Mouse (Mus musculus): ENCODE data around the gene Tfpi2.
A peak's percentile ranks its signal among the peaks of the same experiment; 100 is the strongest.

Tfpi2 gene

GRCm38 (mm10) chr6:3988750-3989149, at the start of gene Tfpi2:
Tfpi2 (minus strand) TSS chr6:3988919.
- DNase-seq (ENCODE audit: low read depth, low spot score), result no peak

GRCm38 (mm10) chr6:4030956-4031355, 42.2 kb upstream of the Tfpi2 start:
- DNase-seq (ENCODE audit: low read depth, low spot score), result no peak

DNA sequence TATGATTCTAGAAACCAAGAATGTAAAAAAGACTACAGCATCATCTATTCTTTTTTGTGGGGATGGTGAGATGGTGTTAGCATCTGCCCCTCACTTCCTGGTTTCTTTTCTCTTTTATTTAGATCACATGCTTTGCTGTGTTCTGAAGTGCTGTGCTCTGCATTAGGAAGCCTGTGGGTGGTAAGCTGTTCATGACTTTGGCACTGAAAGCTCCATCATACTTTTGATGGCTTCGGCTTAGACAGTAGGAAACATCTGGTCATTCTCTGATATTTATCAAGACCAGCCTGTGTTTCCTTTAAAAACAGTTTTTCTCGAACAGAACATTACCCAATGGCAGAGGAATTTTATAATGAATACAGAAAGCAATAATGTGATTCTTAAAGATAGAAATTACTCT, 37.6 kb upstream of the Tfpi2 start:
- no peak for DNase-seq (ENCODE audit: low read depth, low spot score)

GRCm38 (mm10) chr6:4022645-4023044, 33.9 kb upstream of the Tfpi2 start:
- no peak for DNase-seq (ENCODE audit: low read depth, low spot score)

GRCm38 (mm10) chr6:4009548-4009947, 20.8 kb upstream of the Tfpi2 start:
- no peak for DNase-seq (ENCODE audit: low read depth, low spot score)

DNA sequence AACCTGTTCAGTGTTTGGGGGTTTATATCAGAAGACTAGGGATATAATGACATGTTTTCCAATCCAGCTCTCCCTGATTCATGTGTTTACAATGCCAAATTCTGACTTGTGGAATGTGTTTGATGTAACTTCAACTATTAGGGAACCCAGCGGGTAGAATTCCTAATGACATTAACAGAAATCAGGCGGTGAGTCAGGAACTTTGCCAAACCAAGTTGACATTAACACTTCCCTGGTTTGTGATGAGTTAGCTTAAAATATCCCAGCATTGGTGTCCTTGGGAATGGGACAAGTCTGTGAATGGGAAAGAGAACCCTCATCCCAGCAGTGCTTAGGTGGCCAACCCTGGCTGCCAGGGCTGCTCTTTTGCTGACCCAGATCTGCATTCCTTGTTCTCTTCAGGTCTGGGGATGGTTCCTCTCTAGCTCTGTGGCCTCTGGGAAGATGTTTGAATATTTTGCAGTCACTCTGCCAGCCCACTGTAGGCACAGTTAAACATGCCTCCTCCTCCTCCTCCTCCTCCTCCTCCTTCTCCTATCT, 19.9 kb upstream of the Tfpi2 start:
- DNase-seq (ENCODE audit: low read depth, low spot score), result peak; percentile 3

DNA sequence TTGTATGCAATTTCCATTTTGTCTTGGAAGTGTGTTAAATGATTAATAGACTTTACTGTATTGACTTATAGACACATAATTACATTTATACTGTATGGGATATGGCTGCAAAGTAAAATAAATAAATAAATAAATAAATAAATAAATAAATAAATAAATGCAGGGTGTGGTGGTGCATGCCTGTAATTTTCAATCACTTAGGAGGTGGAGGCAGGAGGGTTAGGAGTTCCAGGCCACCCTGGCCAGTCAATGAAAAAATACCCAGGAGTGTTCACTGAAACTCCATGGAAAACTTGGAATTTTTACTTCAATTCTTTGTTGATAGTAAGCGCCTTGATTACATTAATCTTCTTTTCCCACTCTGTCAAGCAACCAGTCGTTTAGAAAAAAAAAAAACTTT, 16.1 kb upstream of the Tfpi2 start:
- no peak for DNase-seq (ENCODE audit: low read depth, low spot score)

DNA sequence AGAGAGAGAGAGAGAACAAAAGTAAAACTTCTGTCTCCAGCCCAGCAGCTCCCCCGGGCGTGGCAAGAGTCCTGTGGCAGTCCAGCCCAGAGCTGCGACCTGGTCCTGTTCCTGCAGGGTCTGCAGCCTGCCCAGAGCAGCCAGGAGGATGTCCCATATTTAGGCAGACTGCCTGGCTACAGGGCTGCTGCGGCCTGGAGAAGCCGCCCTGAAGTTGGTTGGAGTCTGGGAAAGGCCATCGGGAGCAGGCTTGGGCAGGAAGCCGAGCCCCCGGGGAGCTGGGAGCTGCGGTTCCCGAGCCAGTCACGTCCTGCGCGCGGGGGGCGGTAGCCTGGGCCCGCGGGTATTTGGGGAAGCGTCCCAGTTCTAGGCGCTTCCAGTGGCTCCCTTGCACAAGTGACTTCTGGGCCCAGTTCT, 15.2 kb upstream of the Tfpi2 start, which contains the start of gene Gng11:
Gene Gng11 (plus strand): TSS at position 15 of the 417 bp plus-strand sequence.
- peak; percentile 37 for DNase-seq (ENCODE audit: low read depth, low spot score)

GRCm38 (mm10) chr6:4003445-4003844, 14.7 kb upstream of the Tfpi2 start:
- no peak for DNase-seq (ENCODE audit: low read depth, low spot score)

DNA sequence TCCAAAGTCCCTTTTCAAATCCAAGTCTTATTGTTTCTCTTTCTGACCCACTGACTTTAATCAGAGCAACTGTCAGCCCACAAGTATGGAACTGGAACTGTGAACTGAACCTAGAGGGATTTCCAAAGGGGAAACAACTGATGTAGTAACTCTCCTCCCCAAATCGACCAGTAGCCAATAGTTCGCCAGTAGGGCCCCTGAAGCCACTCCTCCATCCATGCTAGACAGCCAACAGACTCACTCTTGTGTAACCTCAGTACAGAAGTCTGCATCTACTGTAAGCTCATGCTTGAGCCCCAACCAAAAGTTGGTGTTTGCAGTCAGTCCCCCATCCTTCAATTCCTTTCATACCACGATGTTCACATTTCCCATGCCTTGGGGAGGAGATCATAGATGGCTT, 12.0 kb upstream of the Tfpi2 start:
- no peak for DNase-seq (ENCODE audit: low read depth, low spot score)

GRCm38 (mm10) chr6:3999296-3999695, 10.6 kb upstream of the Tfpi2 start:
- no peak for DNase-seq (ENCODE audit: low read depth, low spot score)

DNA sequence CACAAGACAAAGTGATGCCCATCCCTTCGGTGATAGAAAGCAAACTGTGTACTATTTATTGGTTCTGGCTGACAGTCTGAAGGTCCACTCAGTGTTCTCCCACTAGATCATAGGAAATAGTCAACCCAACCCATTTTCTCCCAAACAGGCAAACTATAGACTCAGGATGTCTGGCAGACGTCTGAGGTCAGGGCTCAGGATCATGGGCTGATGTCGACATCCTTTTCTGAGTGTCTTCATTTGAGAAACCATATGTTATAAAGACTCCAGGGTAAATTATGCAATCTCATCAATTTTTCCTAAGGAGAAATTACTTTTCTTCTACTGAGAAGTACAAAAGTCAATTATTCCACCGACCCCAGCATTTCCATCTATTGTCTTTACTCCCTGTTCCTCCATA, 9.4 kb upstream of the Tfpi2 start:
- DNase-seq (ENCODE audit: low read depth, low spot score), result no peak

- no peak for DNase-seq (ENCODE audit: low read depth, low spot score)
Measured at GRCm38 (mm10) chr6:3993492-3993891, 4.8 kb upstream of the Tfpi2 start, which contains the start of gene Gngt1. Gngt1 (plus strand) TSS chr6:3993792.

DNA sequence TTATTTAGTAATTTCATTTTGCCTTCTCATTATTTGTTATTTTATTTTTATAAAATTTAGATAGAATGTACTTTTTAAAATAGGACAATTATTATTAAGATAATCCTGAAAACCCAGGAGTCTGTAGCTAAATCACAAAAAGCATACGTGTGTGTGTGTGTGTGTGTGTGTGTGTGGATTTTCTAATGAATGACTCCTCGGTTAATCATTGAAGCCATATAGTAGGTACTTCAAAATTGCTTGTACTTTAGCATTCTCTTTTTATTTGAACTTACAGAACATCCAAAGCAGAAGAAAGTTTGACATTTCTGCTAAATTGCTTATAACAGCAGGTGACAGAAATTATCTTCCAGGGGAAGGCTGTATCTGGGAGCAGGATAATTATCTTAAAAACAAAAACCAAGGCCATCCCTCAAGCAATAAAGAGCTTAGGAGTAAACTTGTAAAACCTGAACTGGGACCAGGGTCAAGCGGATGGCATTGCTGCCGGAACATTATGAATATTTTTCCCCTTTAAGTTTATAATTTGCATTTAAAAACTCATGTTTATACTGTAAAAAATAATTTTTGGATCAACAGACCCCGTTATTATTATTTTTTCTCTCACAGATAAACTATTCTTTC, 5.9 kb downstream of the Tfpi2 start:
- no peak for DNase-seq (ENCODE audit: low read depth, low spot score)

GRCm38 (mm10) chr6:3973679-3974078, 15.0 kb downstream of the Tfpi2 start:
- DNase-seq (ENCODE audit: low read depth, low spot score), result no peak

DNA sequence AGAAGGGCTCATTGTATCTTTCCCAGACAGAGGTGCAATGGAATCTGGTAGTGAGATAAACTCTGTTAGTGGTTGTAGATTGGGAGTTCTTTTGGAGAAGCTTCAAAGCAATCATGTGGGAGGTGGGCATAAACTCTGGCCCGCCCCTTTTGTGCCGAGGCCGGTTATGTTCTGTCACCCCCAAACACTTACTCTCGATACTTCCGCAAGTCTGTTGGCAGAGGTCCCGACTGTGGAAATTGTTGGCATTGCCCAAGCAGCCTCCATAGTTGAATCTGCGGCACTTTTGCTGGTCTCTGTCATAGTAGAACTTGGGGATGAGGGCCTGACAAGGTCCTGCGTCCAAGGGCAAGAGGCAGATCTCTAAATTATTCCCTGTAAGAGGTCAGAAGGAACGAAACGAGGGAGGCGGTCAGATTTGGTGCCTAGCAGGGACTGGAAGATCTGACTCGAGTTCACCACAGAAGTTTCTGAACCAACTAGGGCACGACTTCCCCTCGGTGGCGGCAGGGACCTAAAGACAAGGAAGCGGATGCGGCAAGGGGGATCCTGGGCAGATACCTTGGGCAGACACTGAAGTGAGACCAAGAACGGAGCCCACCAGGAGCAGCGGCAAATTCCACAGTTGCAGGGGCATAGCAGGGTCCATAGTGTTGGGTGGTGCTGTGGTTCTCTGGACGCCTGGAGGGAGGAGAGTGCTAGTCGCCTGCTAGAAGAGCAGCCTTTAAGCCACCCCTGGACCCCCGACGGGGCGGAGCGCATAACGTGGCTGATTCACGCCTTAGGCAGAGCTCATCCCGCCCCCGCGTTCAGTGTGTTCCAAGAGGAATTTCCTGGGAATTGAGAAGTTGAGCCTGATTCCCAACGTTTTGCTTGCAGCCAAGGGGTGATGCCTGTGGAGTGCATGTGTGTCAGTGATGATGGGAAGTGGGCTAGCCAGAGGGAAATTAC, 20.8 kb downstream of the Tfpi2 start:
- DNase-seq (ENCODE audit: low read depth, low spot score), result peak; percentile 52

DNA sequence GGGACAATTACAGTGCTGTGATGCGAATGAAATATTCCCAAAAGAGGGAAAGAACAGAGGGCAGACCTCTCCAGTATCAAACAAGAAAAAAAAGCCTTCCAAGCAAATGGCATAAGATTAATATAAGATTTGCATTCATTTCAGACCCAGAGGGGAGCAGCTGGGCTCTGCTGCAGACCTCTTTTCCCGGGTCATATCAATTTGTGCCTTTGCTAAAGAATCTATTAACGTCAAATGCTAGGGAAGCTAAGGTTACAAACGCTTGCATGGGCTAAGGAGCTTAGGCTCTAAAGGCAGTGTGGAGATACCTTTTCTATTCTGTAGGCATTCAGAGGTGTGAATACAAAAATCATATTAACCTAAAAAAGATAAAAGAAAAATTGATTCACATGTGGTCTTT, 33.8 kb downstream of the Tfpi2 start:
- no peak for DNase-seq (ENCODE audit: low read depth, low spot score)

DNA sequence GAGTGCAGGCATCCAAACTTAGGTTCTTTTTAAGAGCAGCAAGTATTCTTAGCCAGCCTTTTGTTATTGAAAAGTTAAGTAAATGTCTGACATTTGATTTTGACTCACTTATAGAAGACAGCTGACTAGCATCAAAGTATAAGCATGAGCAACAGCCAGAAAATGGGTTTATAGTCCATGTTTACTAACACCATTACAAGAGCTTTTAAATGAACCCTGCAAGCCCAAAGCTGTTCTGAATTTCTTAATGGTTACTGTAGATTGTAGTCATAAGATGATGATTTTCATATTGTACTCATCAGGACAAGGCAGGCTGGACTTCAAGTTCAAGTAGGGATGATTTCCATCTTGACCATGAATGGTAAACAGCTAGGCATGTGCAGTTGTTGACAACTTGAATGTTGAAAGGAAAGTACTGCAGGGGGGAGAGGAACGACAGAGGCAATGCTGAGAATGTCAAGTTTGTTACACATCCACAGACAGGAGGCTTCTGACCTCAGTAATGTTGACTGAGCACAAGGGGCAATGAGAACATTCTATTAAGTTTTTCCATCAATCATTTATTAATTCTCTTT, 52.5 kb downstream of the Tfpi2 start:
- no peak for DNase-seq (ENCODE audit: low read depth, low spot score)

- DNase-seq (ENCODE audit: low read depth, low spot score), result no peak
Measured at GRCm38 (mm10) chr6:3935606-3936005, 53.1 kb downstream of the Tfpi2 start.

DNA sequence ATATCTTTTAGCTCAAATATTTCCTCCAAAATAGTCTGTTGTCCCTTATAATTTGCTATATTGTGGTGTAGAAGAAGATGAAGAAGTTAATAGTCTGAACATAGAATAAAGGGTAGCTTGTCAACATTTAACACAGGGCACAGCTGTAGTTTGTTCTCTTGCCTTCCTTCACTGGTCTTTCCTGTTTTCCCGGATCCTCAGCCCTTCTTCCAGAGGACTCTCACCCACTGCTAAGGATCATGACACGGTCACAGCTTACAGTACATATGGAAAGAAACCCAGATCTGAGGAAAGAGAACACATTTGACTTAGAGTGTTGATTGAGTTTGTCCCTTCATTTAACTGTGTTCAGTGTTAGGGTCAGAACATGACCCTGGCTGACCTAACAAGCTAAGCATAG, 53.7 kb downstream of the Tfpi2 start:
- DNase-seq (ENCODE audit: low read depth, low spot score), result no peak

- DNase-seq (ENCODE audit: low read depth, low spot score), result no peak
Measured at GRCm38 (mm10) chr6:3926140-3926539, 62.6 kb downstream of the Tfpi2 start.

- no peak for DNase-seq (ENCODE audit: low read depth, low spot score)
Measured at GRCm38 (mm10) chr6:3922870-3923269, 65.8 kb downstream of the Tfpi2 start.
